Mouse (Mus musculus) liver, embryonic 16.5 days (tissue): Measurements from ENCODE around the gene Olfr702. TPM values are rescaled to one million over a fixed set of nuclear protein-coding genes. Genes with fewer than 3 reads are reported as not detected.

Experiments
- ATAC-seq: fragments of 200-750 bp; cut with Nextera tagmentation; 2 replicates; pipeline ENCODE4 v1.8.0; 2017; ENCODE audit warnings: low read depth, mild to moderate bottlenecking, moderate number of reproducible peaks, moderate library complexity
- H3K27ac ChIP-seq: fragments of 300-500 bp; sonication (generic); 2 replicates; pipeline ENCODE4 v1.5.1; 2014; ENCODE audit warnings: mild to moderate bottlenecking, low read length
- H3K27me3 ChIP-seq: fragments of 300-500 bp; sonication (generic); 2 replicates; pipeline ENCODE4 v1.6.1; 2014; ENCODE audit warnings: low read depth, low read length, mixed read lengths; ENCODE audit not compliant: control insufficient read depth, insufficient read depth
- H3K36me3 ChIP-seq: fragments of 300-500 bp; sonication (generic); 2 replicates; pipeline ENCODE4 v1.6.1; 2014; ENCODE audit warnings: mild to moderate bottlenecking; ENCODE audit not compliant: control insufficient read depth, insufficient read depth
- H3K4me1 ChIP-seq: fragments of 300-500 bp; sonication (generic); 2 replicates; pipeline ENCODE4 v1.6.1; 2014; ENCODE audit warnings: low read depth, low read length, mixed read lengths; ENCODE audit not compliant: control insufficient read depth
- H3K4me2 ChIP-seq: fragments of 300-500 bp; sonication (generic); 2 replicates; pipeline ENCODE4 v1.6.1; 2014; ENCODE audit warnings: low read depth, low read length, mixed read lengths
- H3K4me3 ChIP-seq: fragments of 300-500 bp; sonication (generic); 2 replicates; pipeline ENCODE4 v1.5.1; 2014; ENCODE audit warnings: low read depth, mild to moderate bottlenecking, low read length
- H3K9ac ChIP-seq: fragments of 300-500 bp; sonication (generic); 2 replicates; pipeline ENCODE4 v1.6.1; 2014; ENCODE audit warnings: low read depth, low read length
- H3K9me3 ChIP-seq: fragments of 300-500 bp; sonication (generic); replicated peaks from 2 replicates; pipeline ENCODE4 v1.6.1; 2016; ENCODE audit warnings: low read length; ENCODE audit not compliant: control insufficient read depth
- polyA plus RNA-seq: library from polyadenylated mRNA; unstranded; fragments of >200 nt; fragmentation: Nextera tagmentation; extraction: Ambion mirVana; gene quantifications from 2 replicates; pipeline ENCODE4 v1.2.1, GENCODE M21; 2015

Gene Olfr702
- polyA plus RNA-seq, 1 experiment from 2014 or later: not detected

DNA sequence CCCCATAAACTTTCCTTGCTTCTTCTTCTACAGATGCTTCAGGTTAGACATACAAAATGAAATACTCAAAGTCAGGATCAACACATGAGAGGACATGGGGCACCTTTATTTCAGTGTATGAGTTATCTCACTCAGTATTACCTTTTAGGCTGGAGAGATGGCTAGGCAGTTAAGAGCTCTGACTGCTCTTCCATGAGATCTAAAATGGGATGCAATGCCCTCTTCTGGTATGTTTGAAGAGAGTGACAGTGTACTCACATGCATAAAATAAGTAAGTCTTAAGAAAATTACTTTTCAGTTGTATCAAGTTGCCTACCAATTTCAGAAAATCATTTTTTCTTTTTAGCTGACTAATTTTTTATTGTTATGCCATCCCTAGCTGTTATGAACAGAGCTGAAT is 45.4 kb downstream of the Olfr702 start:
- Histone ChIP-seq H3K36me3 (no peaks in the 10 kb centered on the region), H3K27ac (no peak overlapping the region), H3K4me3 (no peak overlapping the region), H3K9ac (no peak overlapping the region), H3K9me3 (no peaks in the 10 kb centered on the region), H3K4me2 (no peak overlapping the region), H3K4me1 (no peaks in the 10 kb centered on the region), H3K27me3 (no peaks in the 10 kb centered on the region)
- no peak for ATAC-seq

Other genes starting within 250 kb of the Olfr702 start
- gene Olfr693, start 153.3 kb downstream of the Olfr702 start, polyA plus RNA-seq: not detected in 2 replicates
- not detected in 2 replicates for gene Olfr694, start 142.1 kb downstream of the Olfr702 start, polyA plus RNA-seq
- not detected in 2 replicates for gene Olfr695, start 117.5 kb downstream of the Olfr702 start, polyA plus RNA-seq
- not detected in 2 replicates for gene Olfr697, start 91.5 kb downstream of the Olfr702 start, polyA plus RNA-seq
- gene Olfr698, start 78.5 kb downstream of the Olfr702 start, polyA plus RNA-seq: not detected in 2 replicates
- gene Olfr699, start 40.7 kb downstream of the Olfr702 start, polyA plus RNA-seq: not detected in 2 replicates
- not detected in 2 replicates for gene Olfr700, start 25.1 kb downstream of the Olfr702 start, polyA plus RNA-seq
- not detected in 2 replicates for gene Olfr701, start 19.8 kb downstream of the Olfr702 start, polyA plus RNA-seq
- gene Olfr703, start 9.5 kb upstream of the Olfr702 start, polyA plus RNA-seq: not detected in 2 replicates
- not detected in 2 replicates for gene Olfr704, start 29.3 kb upstream of the Olfr702 start, polyA plus RNA-seq
- gene Olfr705, start 43.0 kb upstream of the Olfr702 start, polyA plus RNA-seq: not detected in 2 replicates
- not detected in 2 replicates for gene Olfr706, start 54.3 kb upstream of the Olfr702 start, polyA plus RNA-seq
- not detected in 2 replicates for gene Olfr707, start 67.3 kb upstream of the Olfr702 start, polyA plus RNA-seq
- not detected in 2 replicates for gene Olfr1532-ps1, start 74.1 kb upstream of the Olfr702 start, polyA plus RNA-seq
- not detected in 2 replicates for gene Olfr709-ps1, start 98.3 kb upstream of the Olfr702 start, polyA plus RNA-seq
- gene Olfr710, start 114.4 kb upstream of the Olfr702 start, polyA plus RNA-seq: not detected in 2 replicates
- gene Olfr6, start 130.0 kb upstream of the Olfr702 start, polyA plus RNA-seq: not detected in 2 replicates
- gene Olfr711, start 141.6 kb upstream of the Olfr702 start, polyA plus RNA-seq: not detected in 2 replicates
- gene Olfr2, start 172.2 kb upstream of the Olfr702 start, polyA plus RNA-seq: not detected in 2 replicates
- not detected in 2 replicates for gene Olfr713, start 197.3 kb upstream of the Olfr702 start, polyA plus RNA-seq
- gene Olfr714, start 237.1 kb upstream of the Olfr702 start, polyA plus RNA-seq: not detected in 2 replicates